Mouse (Mus musculus) adrenal gland, adult 8-10 months (tissue): Measurements from ENCODE around the gene Cep152. TPM values are rescaled to one million over a fixed set of nuclear protein-coding genes. Genes with fewer than 3 reads are reported as not detected.

Experiments used
- DNase-seq: peaks from one replicate; pipeline ENCODE4 v3.0.0; 2022
- total RNA-seq, 4 experiments: library from RNA; stranded (reverse); gene quantifications; 2 replicates each; pipeline ENCODE4 v1.2.4; 2022

The Cep152 gene
- total RNA-seq, 4 experiments from 2014 or later: 2.2 to 6.1 (median 3.6) TPM

DNA sequence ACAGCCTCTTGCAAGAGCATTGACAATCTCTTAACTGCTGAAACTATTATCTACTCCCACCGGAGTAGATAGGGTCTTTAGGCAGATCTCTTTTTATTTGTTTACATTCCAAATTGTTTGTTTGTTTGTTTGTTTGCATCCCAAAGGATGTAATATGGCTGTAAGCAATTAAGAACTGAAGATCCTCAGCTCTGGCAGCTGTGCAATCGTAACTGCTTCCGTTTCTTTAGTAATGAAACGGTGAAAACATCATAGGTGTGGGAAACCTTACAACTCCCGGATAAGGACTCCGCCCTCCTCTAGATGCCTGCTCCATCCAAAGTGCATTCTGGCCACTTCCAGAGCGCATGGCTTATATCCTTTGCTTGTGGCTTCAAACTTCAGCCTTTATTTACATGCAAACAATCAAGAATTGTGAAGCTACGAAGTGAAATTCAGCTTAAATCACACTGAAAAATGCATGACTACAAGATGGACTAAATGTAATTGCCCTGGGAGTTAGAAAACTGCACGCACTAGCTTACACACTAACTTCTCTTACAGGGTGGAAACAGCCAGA lies 707 bp downstream of the Cep152 start:
- DNase-seq: no peak

DNA sequence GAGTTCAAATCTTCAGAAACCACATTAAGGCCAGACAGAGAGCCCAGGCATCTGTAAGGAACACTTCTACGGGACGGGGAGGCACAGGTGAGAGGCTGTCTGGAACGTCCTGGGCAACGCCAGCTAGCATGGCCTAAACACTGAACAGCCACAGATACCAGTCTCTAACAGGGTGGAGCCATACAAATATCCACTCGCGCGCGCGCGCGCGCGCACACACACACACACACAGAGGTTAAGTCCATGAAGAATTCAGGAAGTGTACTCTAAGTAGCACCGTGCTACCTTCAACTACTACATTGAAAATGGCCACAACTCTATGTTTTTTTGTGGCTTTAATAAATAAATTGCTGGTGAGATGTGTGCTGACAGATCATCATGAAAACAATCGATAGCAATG lies 1.7 kb downstream of the Cep152 start:
- no peak for DNase-seq

DNA sequence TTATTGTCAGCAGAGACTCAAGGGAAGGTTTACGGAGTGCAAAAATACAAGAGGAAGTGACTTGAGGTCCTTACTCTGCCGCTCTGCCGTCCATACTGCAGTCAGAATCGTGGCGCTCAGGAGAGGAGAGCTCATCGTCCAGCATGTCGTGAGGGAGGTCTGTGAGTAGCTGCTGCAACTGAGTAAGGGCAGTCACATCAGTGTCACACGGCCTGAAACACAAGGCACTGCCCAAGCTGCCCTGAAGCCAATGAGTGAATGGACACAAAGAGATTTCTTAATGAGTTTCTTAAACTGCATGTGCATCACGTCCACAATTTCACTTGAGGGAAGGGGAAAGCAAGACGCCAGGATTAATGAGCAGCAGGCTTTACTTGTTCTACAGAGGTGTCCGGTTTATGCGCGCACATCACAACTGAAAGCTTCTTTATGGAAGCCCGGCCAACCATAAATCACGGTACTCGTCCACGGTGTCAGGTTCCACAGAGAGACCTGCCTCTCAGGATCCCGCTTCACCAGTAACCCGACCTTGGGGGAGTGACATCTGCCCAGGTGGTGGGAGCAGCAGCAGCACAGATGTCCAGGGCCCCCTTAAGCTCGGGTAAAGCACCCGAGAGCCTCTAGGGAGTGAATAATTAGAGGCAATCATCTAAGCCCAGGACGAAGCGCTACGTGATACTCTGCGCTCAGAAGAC lies 4.6 kb downstream of the Cep152 start:
- DNase-seq: no peak

DNA sequence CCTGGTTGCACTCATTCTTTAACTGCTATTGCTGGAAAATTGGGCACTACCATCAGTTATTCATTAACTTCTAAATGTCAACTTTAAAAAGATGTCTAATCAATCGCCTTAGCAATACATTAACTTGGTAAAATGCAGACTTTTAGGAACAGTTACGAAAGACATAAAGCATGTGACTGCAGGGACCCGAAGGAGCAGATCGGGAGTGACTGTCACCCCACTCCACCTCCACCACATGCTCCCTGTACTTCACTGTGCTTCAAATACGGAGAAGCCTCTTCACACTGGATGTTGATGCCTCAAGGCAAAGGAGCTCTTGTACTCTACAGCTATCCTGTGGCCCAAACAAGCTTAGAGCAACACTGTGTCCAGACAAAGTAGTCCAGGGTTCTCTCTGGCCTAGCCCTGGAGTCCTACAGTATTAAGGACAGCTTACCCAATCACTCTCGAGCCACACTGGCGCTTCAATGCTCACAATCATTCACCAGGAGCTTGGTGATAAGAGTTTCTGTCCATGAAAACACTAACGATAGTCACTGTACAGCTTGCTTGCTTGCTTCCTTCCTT lies 9.0 kb downstream of the Cep152 start:
- DNase-seq: no peak

DNA sequence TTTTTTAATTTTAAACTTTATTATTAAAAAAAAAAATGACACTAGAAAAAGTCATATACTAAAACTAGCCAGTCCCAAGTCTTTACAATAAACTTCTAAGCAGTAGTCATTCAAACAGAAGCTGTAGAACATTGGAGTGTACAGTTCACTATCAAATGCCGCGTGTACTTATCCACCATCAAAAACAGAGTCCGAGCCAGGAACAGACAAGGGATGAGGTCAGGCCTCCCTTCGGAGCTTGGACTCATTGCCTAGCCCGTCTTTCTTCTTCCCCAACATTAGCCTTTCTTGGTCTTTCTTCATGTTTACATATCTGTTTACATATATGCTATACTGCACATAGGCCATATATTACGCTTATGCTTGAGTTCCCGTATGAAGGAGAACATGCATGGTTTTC lies 9.5 kb downstream of the Cep152 start:
- no peak for DNase-seq

DNA sequence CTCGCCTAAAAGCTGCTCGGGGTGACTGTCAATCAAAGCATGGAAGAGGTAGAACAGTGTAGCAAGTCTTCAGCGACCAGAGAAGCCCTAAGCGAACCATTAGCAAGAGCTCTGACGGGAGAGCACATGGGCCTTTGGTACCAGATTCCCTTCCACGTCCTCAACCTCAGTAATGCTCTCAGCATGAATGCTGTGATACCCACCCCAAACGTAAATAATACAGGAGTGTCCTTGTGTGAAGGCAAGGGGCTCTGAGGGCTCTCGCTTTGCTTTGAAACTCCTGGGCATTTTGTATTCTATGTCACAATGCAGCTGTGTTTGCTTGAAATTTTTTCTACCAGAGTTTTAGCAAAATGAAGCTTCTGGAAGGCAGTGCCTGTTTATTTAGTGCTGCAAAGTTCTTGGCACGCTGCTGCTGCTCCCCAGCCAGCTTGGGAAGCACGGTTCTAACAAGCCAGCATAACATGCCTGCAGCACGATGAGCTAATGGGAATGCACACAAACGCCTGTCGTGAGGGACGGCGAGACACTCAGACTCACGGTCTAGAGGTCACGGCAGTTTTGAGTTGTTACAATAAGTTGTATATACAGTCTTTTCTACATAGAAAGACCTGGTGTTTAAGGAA lies 18.6 kb downstream of the Cep152 start:
- DNase-seq: no peak

DNA sequence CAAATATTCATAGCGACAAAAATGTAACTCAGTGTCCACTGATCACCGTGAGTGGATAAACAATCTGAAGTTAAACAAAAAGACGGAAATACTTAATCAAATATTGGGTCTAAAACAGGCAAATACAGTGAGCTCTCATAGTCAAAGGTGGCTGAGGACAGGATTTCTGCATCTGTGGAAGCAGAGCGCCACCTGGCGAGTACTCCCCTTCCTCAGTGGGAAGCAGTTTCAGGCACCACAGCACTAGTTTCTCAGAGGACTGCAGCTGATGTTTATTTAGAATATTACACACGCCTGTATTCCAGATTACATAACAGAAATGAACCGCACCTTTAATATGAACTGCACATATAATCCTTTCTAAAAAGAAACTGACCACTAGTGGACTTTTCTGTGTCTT lies 20.3 kb downstream of the Cep152 start:
- no peak for DNase-seq

DNA sequence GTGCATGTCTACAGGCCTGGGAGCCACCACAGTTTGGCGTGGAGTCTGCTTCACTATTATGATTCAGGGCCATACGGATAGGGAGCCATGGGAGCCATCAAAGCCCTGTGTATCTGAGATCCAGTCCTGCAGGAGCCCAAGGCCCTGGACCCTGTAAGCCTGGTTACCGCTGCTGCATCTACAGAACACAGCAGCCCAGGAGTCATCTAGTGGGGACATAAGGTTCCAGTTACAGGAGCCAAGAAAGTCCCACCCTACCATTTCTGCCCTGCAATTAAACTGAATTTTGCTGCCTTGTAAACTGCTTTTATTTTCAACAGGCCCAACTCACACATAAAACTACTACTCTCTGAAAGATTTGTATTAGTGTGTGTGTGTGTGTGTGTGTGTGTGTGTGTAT lies 21.9 kb downstream of the Cep152 start:
- DNase-seq: no peak

DNA sequence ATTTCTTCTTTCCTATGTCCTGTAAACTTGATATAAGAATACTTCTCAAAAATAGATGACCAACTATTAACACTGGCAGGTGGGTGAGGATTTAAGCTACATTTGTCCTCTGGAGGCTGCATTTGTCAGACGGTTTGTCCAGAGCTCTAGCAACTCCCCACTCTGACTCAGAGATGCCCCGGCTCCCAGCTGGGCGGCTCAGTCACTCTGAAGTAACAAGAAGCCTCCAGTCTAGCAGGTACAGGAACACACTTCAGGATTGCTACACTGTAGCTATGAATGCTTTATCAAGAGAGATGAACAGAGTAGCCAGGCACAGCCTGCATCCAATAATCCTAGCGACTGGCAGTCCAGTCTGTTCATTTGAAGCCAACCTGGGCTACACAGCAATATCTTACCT lies 26.0 kb downstream of the Cep152 start:
- no peak for DNase-seq

DNA sequence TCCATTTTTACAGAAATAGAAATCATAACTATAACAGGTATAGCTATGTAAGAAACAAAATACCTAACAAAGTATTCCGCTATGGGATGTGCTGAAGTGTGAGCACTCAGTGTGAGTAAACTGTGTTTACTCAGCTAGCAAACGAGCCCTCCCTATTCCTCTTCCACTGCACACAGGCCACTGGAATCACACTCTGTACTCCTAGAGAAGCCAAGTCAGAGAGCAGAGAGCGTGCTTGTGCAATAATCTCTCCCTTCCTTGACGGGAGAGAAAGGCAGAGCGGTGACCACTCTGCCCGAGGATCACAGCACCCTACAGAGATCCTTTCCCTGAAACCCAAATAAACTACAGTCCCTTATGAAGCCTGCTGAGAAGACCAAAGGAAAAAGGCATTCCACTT lies 26.7 kb downstream of the Cep152 start:
- no peak for DNase-seq

DNA sequence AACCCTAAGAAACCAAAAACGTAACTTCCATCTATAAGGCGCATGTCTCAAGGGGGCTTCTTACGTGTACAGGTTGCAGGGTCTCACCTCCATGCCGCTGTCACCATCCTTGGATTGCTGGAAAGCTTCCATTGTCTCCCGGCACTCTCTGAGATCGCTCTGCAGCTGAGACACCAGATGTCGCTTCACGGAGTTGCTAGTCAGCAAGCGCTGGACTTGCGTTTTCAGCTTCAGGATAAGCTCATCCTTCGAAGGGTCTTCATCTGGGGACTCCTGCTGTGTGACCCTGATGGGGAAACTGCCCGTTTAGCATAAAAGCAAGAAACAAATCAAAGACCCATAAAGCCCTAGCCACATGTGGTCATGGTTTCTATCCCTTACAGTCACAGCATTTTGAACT lies 30.1 kb downstream of the Cep152 start:
- DNase-seq: no peak

DNA sequence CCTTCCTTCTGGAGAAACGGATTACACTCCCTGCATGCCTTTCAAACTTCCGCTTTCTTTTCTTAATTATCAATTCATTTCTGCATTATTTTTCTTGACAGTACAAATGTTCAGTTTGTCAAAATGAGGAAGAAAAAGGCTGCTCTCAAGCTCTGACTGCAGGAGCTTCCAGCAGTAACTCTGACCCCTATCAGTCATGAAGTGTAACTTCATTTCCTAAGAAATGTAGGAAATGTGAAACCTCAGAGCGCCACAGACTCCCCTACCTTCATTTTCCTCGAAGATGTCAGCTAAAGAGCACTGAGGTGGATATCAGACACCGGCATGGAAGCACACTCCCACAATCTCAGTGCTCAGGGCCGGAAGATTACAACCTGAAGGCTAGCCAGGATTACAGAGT lies 30.8 kb downstream of the Cep152 start:
- DNase-seq: no peak

DNA sequence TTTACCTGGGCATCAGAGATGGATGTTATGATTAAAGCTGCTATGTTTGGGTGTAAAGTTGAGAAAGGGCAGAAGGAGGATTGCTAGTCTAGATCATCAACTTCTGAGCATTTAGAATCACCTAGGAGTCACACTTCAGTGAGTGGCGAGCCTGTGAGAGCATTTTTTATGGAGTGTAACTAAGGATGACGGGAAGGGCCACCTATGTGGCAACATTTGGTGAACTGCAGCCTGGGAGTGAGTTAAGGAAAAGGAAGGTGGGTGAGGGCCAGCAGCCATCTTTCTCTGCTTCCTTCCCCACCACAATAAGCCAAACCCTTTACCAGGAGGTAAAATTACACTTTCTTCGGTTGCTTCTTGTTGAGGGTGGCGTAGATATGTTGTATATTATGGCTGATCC lies 33.0 kb downstream of the Cep152 start:
- DNase-seq: no peak

DNA sequence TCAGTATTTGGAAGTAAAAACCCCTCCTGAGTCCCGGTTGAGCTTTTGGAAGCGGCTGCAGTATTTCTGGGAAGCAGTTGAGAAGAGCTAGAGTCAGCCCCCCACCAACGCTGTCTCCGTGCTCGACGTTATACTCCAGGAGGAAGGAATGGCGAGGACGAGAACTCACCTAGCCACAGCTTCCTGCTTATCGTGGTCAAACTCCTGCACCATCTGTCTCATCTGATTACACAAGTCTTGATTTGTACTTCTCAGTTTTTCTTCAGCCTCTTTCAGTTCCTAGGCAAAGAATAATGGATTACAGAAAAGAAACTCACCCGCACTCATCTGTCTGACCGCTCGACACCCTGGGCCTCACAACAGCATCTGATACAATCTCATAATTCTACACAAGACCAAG lies 35.6 kb downstream of the Cep152 start:
- no peak for DNase-seq

DNA sequence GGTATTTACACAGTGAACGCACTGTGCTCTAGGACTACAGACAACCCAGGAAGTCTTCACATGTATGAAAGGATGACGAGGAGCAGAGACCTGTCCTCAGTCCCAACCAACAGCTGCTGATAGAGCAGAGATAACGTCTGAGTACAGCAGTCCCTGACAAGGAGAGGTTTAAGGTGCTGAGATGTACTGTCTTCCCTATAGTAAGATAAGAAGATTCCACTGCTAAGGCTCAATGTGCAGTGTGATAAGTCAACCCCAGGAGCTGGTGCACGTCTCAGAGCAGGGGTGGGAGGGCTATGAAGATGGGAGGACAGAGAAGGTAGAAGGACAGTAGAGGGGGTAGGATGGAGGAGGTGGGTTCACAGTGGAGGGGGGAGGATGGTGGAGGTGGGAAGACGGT lies 43.8 kb downstream of the Cep152 start:
- no peak for DNase-seq

DNA sequence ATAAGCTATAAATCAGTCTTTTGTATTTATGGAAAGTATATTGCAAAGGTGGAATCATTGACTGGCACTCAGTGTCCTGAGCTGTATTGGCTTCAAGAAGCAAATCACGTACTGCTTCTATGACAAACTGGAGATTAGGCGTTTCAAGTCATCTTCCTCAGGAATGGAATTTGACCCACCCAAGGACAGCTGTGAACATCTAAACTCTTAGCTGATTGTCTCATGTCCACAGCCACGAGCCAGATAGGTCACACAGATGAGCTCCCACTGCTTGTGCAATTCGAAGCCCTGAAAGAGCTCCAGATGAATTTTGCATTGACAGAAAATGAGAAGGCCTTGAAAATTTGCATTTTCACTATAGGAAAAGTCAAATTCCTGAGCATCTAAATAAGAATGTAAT lies 47.2 kb downstream of the Cep152 start:
- no peak for DNase-seq

DNA sequence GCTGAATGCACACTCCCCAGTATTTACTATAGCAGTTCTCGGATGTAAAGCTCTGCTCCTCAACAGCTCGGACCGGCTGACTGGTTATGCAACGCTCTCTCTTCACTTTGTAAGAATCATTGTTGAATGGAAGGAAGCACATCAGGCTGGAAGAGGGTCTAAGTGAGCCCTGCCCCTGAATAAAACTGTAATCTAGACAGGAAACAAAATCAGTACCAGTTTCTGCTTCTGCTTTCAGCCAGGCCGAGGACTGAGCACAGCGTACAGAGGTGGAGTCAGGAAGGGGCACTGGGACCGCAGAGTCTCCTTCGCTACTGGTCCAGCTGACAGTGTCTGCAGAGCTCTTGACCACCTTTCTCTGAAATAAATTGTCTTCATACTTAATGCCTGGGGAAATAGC lies 48.4 kb downstream of the Cep152 start:
- no peak for DNase-seq

DNA sequence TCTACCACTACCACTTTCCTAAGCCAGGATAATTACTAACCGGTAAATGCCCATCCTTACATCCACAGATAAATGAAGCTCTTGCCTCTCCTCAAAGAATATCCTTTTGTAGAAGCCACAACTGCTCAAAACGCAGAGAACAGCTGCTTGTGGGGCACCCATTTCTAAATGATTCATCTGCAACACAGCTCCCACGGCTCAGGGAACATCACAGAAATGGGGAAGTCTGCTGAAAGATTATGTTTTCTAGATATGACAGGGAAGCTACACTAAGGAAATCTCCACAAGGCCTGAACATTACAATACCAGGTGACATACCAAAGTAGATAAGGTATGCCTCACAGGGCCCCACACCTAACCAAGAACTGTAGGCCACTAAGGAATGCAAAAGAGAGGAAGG lies 49.1 kb downstream of the Cep152 start:
- DNase-seq: no peak

DNA sequence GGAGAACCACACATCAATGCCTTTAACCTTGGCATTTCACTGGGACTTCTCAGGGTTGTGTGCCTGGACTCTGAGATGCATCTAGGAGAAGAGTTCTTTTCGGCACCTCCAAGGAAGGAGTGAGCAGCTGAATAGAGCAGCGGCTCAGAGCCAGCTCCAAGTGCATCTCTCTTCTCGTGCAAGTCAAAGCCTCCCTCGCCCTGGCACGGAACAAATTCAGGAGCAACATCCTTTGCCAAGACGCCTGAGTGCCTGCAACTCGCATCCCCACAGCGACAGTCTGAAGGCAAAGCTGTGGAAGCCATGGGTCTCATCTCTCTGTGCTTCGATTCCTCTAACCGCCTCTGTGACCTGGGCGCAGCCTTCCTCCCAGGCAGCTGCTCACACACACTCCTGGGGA lies 61.0 kb downstream of the Cep152 start:
- no peak for DNase-seq

DNA sequence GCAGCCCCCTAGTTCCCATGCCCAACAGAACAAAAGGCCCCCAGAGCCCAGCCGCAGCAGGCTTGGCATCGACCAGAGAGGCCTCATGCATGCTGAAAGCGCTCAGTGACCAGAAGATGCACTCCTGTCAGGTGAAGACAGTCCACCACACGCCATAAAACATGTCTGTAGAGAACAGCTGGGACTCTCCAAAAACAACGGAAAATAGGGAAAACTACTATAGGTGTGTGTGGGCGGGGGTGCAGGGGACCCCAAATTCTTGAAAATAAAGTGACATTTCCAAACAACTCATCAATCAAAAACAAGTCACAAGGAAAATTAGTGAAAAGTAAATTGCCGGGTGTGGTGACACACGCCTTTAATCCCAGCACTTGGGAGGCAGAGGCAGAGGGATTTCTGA lies 62.5 kb downstream of the Cep152 start:
- DNase-seq: no peak

DNA sequence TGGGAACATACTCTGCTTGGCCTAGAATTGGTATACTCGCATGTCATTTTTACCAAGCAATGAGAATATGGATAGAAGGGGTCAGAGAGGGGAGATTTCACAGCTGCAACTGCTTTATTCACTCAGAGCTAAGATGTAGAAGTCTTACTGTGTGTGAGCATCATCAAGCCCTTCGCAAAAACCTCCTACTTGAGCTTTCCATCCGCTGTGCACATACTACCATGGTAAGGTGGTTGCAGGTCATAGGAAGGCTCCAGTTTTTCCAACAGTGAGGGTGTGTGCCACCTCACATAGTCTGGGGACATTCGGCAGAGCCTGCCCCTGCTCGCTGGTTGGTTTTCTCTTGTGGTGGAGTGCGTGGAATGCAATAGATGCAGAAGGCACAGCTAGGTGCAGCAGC lies 64.9 kb downstream of the Cep152 start:
- no peak for DNase-seq

DNA sequence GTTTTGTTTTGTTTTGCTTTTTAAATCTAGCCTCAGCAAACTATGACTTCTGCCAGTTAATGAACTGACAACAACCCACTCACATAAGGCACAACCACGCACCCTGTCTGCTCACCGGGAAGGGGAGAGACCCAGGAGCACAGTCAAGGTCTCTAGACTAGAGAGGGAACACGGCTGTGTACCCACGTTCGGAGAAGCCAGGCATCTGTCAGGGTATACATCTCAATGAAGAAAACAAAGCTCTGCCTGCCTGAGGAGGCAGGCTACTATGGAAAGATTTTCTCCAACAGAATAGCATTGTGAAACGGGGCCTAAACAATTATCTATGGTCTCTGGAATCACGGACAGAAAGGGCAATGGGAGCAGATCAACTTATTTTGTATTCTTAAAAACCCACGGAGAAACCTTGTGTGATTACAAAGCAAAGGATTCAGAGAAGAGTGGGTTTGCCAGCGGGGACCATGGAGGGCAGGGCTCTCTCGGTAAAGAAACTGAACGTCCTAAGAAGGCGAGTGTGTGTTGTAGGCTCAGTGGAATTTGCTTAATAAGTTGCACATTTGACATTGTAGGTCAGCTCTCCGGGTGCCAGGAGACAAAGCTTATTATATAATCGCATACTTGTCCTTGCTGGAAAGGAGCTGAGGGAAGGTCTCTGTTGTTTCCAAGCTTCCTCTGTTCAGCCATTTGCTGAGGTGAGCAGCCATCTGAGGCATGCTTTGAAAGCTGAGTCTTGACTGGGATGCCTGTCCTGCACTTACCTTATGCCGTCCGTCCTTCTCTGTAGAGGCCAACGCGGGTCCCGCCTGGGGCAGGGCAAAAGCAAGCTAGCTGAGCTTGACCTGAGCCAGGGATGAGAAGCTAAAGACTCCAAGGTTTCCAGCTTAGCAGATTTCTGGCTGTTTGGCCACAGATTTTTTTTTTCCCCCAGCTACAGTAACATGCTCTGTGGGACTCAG lies 66.0 kb downstream of the Cep152 start:
- DNase-seq: no peak

DNA sequence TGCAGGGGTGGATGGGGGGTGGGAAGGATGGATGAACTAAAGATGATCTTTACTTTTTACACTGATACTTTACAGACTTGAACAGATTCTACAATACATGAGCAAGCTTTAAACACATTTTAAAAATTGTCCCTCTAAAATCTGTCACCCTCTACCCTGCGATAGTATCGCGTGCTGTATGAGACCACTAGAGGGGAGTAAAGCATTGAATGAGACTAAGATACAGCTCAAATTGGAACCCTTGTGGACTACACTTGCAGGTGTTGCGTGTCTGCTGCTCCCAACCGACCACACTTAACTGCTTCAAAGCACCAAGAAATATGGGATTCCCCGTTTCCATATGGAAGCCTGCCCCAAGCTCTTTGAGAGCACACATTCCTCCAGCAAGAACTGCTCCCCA lies 69.1 kb downstream of the Cep152 start:
- no peak for DNase-seq
